Mouse (Mus musculus) lung, embryonic 14.5 days (tissue): ENCODE data around the gene Knstrn. TPM values are rescaled to one million over a fixed set of nuclear protein-coding genes. Genes with fewer than 3 reads are reported as not detected.

Source experiments
- ATAC-seq: fragments of 200-750 bp; cut with Nextera tagmentation; 2 replicates; pipeline ENCODE4 v1.8.0; 2017; ENCODE audit warnings: mild to moderate bottlenecking, moderate TSS enrichment, moderate library complexity; ENCODE audit not compliant: insufficient read depth
- DNase-seq: peaks from one replicate; pipeline ENCODE4 v3.0.0-alpha.2; 2015
- H3K27ac ChIP-seq: fragments of 300-500 bp; sonication (generic); 2 replicates; pipeline ENCODE4 v1.5.1; 2014; ENCODE audit warnings: low read depth, mild to moderate bottlenecking, moderate library complexity
- H3K27me3 ChIP-seq: fragments of 300-500 bp; sonication (generic); 2 replicates; pipeline ENCODE4 v1.6.1; 2014; ENCODE audit warnings: low read length, control low read depth; ENCODE audit not compliant: insufficient read depth
- H3K36me3 ChIP-seq: fragments of 300-500 bp; sonication (generic); 2 replicates; pipeline ENCODE4 v1.6.1; 2014; ENCODE audit warnings: control low read depth; ENCODE audit not compliant: insufficient read depth
- H3K4me1 ChIP-seq: fragments of 300-500 bp; sonication (generic); 2 replicates; pipeline ENCODE4 v1.6.1; 2014; ENCODE audit warnings: antibody characterized with exemption, control low read depth; ENCODE audit not compliant: insufficient read depth
- H3K4me2 ChIP-seq: fragments of 300-500 bp; sonication (generic); 2 replicates; pipeline ENCODE4 v1.6.1; 2014; ENCODE audit warnings: mild to moderate bottlenecking
- H3K4me3 ChIP-seq: fragments of 300-500 bp; sonication (generic); 2 replicates; pipeline ENCODE4 v1.5.1; 2014; ENCODE audit warnings: low read depth, low read length
- H3K9ac ChIP-seq: fragments of 300-500 bp; sonication (generic); 2 replicates; pipeline ENCODE4 v1.6.1; 2014
- H3K9me3 ChIP-seq: fragments of 300-500 bp; sonication (generic); 2 replicates; pipeline ENCODE4 v1.6.1; 2016; ENCODE audit warnings: low read depth, low read length, control low read depth
- CTCF ChIP-seq: IDR thresholded peaks from 2 replicates; pipeline ENCODE4 v1.5.1; 2016; ENCODE audit warnings: antibody characterized with exemption, low read depth
- WGBS: fragments of 180-500 bp; shearing (Covaris S2); extraction: QIAGEN DNeasy Blood & Tissue Kit; methylation state at CpG from one replicate; pipeline ENCODE4 v1.1.7; 2014; 5-methylcytosine and 5-hydroxymethylcytosine counted together
- polyA plus RNA-seq: library from polyadenylated mRNA; unstranded; fragments of >200 nt; fragmentation: Nextera tagmentation; extraction: Ambion mirVana; gene quantifications from 2 replicates; pipeline ENCODE4 v1.2.1, GENCODE M21; 2014

Knstrn gene
- polyA plus RNA-seq, 1 experiment from 2014 or later, result 142 TPM

DNA sequence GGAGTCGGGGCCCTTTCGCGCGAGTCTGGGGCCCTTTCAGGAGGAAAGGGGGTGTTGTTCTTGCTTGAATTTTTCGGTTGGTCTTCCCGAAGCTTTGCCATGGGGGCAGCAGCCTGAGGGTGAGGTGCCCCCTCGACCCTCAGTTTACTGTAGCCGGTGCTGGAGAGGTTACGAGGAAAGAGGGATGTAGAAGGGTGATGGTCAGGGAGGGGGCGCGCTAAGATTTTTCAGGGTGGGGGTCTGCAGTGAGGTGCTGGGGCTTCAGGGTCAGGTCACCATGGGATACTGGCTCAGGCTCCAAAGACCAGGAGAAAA, 87.0 kb downstream of the Knstrn start:
- H3K4me3 ChIP-seq, result peak overlapping the region; percentile 87
- TF ChIP-seq CTCF, result no peak
- H3K27me3 ChIP-seq, result peaks cover 54% of the 10 kb centered on the region
- no peaks in the 10 kb centered on the region for H3K9me3 ChIP-seq
- H3K36me3 ChIP-seq, result no peaks in the 10 kb centered on the region
- peak overlapping the region; percentile 74 for H3K9ac ChIP-seq
- no peak overlapping the region for H3K27ac ChIP-seq
- peak overlapping the region; percentile 98 for H3K4me2 ChIP-seq
- WGBS, result 0% methylated on average over 11 of the region's 11 CpGs
- peaks cover 22% of the 10 kb centered on the region for H3K4me1 ChIP-seq
- ATAC-seq, result peak; percentile 1; the same call in 1 of the 2 replicates
- no peak for DNase-seq

DNA sequence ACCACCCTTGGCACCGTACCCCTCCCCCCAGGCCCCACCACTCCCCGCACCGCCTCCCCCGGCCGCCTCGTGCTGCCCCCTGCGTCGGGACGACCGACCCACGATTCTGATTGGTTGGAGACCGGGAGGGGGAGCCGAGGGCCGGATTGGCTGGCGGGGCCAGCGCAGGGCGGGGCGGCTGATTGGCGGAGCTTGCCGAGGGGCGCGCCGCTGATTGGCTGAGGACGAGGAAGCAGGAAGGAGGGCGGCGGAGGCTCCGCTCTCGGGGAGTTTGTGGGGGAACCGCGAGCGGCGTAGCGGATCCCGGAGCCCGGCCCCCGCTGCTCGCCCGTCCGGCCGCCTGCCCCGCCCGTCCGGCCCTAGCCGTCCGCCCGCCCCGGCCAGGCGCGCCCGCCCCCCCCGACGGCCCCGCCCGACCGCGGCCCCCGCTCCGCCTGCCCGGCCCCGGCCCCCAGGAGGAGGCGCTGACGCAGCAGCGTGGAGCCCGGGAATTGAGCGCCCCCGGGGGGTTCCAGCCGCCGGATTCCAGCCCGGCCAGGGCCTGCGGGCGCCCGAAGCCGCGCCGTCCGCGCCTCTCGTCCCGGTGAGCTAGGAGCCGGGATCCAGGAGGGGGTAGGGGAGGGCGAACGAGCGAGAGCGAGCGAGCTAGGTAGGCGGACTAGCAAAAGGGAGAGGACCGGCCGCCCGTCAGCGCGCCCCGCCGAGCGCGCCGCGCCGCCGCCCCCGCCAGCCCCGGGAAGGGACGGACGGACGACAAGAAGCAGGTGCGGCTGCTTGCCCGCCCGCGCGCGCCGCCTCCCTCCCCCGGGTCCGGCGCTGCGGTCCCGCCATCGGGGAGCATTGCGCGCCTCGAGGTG, 87.6 kb downstream of the Knstrn start:
- Histone ChIP-seq H3K4me3 (peak overlapping the region; percentile 87), H3K4me2 (peak overlapping the region; percentile 98), H3K36me3 (no peaks in the 10 kb centered on the region), H3K9ac (peak overlapping the region; percentile 74), H3K4me1 (peaks cover 22% of the 10 kb centered on the region), H3K27me3 (peaks cover 48% of the 10 kb centered on the region), H3K9me3 (no peaks in the 10 kb centered on the region), H3K27ac (peak overlapping the region; percentile 72; the same call in 1 of the 2 replicates)
- 0 out of 2 replicates have a peak, but pooled peaks have one; percentile 7 for TF ChIP-seq CTCF
- ATAC-seq (peak; percentile 88), DNase-seq (peak; percentile 97)
- WGBS, result under 1% methylated on average over 102 of the region's 120 CpGs

- DNase-seq, result peak; percentile 58
Observed at GRCm38 (mm10) chr2:118902051-118903025, 88.5 kb downstream of the Knstrn start.

GRCm38 (mm10) chr2:118903333-118903741, 89.5 kb downstream of the Knstrn start:
- no peaks in the 10 kb centered on the region for H3K36me3 ChIP-seq
- H3K27ac ChIP-seq, result no peak overlapping the region
- peaks cover 14% of the 10 kb centered on the region; the same call in 1 of the 2 replicates for H3K4me1 ChIP-seq
- DNase-seq, result peak; percentile 52
- H3K4me2 ChIP-seq, result peak overlapping the region; percentile 98
- peaks cover 29% of the 10 kb centered on the region for H3K27me3 ChIP-seq
- 0 out of 2 replicates have a peak overlapping the region, but pooled peaks have one; percentile 0 for H3K9ac ChIP-seq
- peak overlapping the region; percentile 87 for H3K4me3 ChIP-seq
- no peak for ATAC-seq
- WGBS, result 8% methylated on average over 10 of the region's 10 CpGs
- no peak for TF ChIP-seq CTCF
- no peaks in the 10 kb centered on the region for H3K9me3 ChIP-seq

More at GRCm38 (mm10) chr2:118902051-118903025, 88.5 kb downstream of the Knstrn start:
- Histone ChIP-seq H3K4me2 (peak overlapping the region; percentile 98), H3K4me3 (peak overlapping the region; percentile 87), H3K27ac (no peak overlapping the region; the same call in 1 of the 2 replicates), H3K4me1 (peaks cover 14% of the 10 kb centered on the region; the same call in 1 of the 2 replicates), H3K9ac (peak overlapping the region; percentile 74), H3K27me3 (peaks cover 39% of the 10 kb centered on the region), H3K36me3 (no peaks in the 10 kb centered on the region), H3K9me3 (no peaks in the 10 kb centered on the region)
- ATAC-seq, result peak; percentile 30
- under 1% methylated on average over 90 of the region's 106 CpGs for WGBS
- peak; percentile 28; the same call in 1 of the 2 replicates for TF ChIP-seq CTCF

Other genes with a start within 250 kb of the Knstrn start
- gene Bub1b, start 215.8 kb upstream of the Knstrn start, polyA plus RNA-seq, result 125 and 133 TPM in 2 replicates
- 0.93 and 0.95 TPM in 2 replicates for gene Pak6, start 150.7 kb upstream of the Knstrn start, polyA plus RNA-seq
- gene Ankrd63, start 110.0 kb upstream of the Knstrn start, polyA plus RNA-seq, result not detected in 2 replicates
- gene Plcb2, start 85.6 kb upstream of the Knstrn start, polyA plus RNA-seq, result 1.3 and 1.5 TPM in 2 replicates
- 24.3 and 25.0 TPM in 2 replicates for gene Inafm2, start 68.2 kb upstream of the Knstrn start, polyA plus RNA-seq
- 0.50 and 0.55 TPM in 2 replicates for gene Ccdc9b, start 51.3 kb upstream of the Knstrn start, polyA plus RNA-seq
- gene Phgr1, start 41.2 kb upstream of the Knstrn start, polyA plus RNA-seq, result not detected in 2 replicates
- 0.59 and 0.64 TPM in 2 replicates for gene Disp2, start 34.3 kb upstream of the Knstrn start, polyA plus RNA-seq
- gene Ivd, start 48.0 kb downstream of the Knstrn start, polyA plus RNA-seq, result 56.8 and 66.0 TPM in 2 replicates
- 0.83 and 0.92 TPM in 2 replicates for gene Bahd1, start 86.4 kb downstream of the Knstrn start, polyA plus RNA-seq
- gene Chst14, start 112.5 kb downstream of the Knstrn start, polyA plus RNA-seq, result 39.4 and 40.8 TPM in 2 replicates
- gene Ccdc32, start 215.4 kb downstream of the Knstrn start, polyA plus RNA-seq, result 19.9 and 21.0 TPM in 2 replicates
- gene Rpusd2, start 220.8 kb downstream of the Knstrn start, polyA plus RNA-seq, result 4.4 and 4.5 TPM in 2 replicates
- gene Knl1, start 233.1 kb downstream of the Knstrn start, polyA plus RNA-seq, result 57.3 and 58.1 TPM in 2 replicates